Mouse (Mus musculus) cerebellum, adult 2 months (tissue): Measurements from ENCODE around the gene Rab22a.
"Not testable (repeated sequence)": the region's sequence is repeated elsewhere in the genome, so short reads cannot be mapped to it uniquely, and the experiment has no call there.

Experiments
- CTCF ChIP-seq: fragments of 200-500 bp; IDR thresholded peaks from 2 replicates; pipeline ENCODE4 v1.5.1; 2011; ENCODE audit warnings: low read depth, mild to moderate bottlenecking, control low read depth, low read length, moderate library complexity, borderline replicate concordance; ENCODE audit not compliant: insufficient read depth
- POLR2A ChIP-seq: fragments of 200-500 bp; IDR thresholded peaks from 2 replicates; pipeline ENCODE4 v1.6.1; 2011; ENCODE audit warnings: low read length, control low read depth, borderline replicate concordance; ENCODE audit not compliant: insufficient read depth

DNA sequence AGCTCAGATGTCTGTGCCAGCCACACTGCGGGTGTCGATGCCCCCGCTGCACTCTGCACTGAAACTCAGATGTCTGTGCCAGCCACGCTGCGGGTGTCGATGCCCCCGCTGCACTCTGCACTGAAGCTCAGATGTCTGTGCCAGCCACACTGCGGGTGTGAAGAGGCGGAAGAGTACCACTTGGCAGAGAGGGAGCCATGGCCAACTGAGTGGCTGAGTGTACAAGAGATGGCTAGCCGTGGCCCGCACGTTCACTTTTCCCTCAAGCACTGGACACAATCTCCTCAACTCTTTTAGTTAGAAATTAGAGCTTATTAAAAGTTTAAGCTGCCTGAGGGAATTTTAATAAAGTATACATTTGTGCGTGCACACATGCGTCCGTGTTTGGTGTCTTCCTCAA is 25.5 kb upstream of the Rab22a start:
- TF ChIP-seq POLR2A, CTCF: not testable (repeated sequence)
